Mouse (Mus musculus): Measurements from ENCODE around the gene Ppp1r9a. TPM values are rescaled to one million over a fixed set of nuclear protein-coding genes. Genes with fewer than 3 reads are reported as not detected.

Gene Ppp1r9a
- polyA plus RNA-seq, 1 experiment, result 63.9 TPM

- Histone ChIP-seq H3K4me3 (ENCODE audit: insufficient read depth, low read length) (no peak overlapping the region), H3K4me1 (ENCODE audit: control insufficient read depth, insufficient read depth, low read length) (no peaks in the 10 kb centered on the region; the same call in 1 of the 2 replicates), H3K27ac (ENCODE audit: insufficient read depth, low read length) (no peak overlapping the region)
- TF ChIP-seq POLR2A (IDR thresholded peaks at IDR 0.05; ENCODE audit: extremely low read depth, insufficient read depth, low read length), result no peak
- TF ChIP-seq CTCF (IDR thresholded peaks at IDR 0.05; ENCODE audit: extremely low read depth, insufficient read depth, low read length), result no peak
Observed at GRCm38 (mm10) chr6:5099842-5100241, 197.1 kb downstream of the Ppp1r9a start.

GRCm38 (mm10) chr6:5100347-5100746 is 197.6 kb downstream of the Ppp1r9a start:
- Histone ChIP-seq H3K27ac (ENCODE audit: insufficient read depth, low read length) (no peak overlapping the region), H3K4me1 (ENCODE audit: control insufficient read depth, insufficient read depth, low read length) (no peaks in the 10 kb centered on the region; the same call in 1 of the 2 replicates), H3K4me3 (ENCODE audit: insufficient read depth, low read length) (no peak overlapping the region)
- TF ChIP-seq POLR2A (IDR thresholded peaks at IDR 0.05; ENCODE audit: extremely low read depth, insufficient read depth, low read length) (no peak), CTCF (IDR thresholded peaks at IDR 0.05; ENCODE audit: extremely low read depth, insufficient read depth, low read length) (no peak)

- TF ChIP-seq CTCF (IDR thresholded peaks at IDR 0.05; ENCODE audit: extremely low read depth, insufficient read depth, low read length) (no peak), POLR2A (IDR thresholded peaks at IDR 0.05; ENCODE audit: extremely low read depth, insufficient read depth, low read length) (no peak)
- no peaks in the 10 kb centered on the region; the same call in 1 of the 2 replicates for H3K4me1 ChIP-seq (ENCODE audit: control insufficient read depth, insufficient read depth, low read length)
- no peak overlapping the region for H3K27ac ChIP-seq (ENCODE audit: insufficient read depth, low read length)
- H3K4me3 ChIP-seq (ENCODE audit: insufficient read depth, low read length), result no peak overlapping the region
Observed at GRCm38 (mm10) chr6:5102741-5103140, 200.0 kb downstream of the Ppp1r9a start.

- no peak overlapping the region for H3K4me3 ChIP-seq (ENCODE audit: insufficient read depth, low read length)
- H3K27ac ChIP-seq (ENCODE audit: insufficient read depth, low read length), result no peak overlapping the region
- TF ChIP-seq CTCF (IDR thresholded peaks at IDR 0.05; ENCODE audit: extremely low read depth, insufficient read depth, low read length) (no peak), POLR2A (IDR thresholded peaks at IDR 0.05; ENCODE audit: extremely low read depth, insufficient read depth, low read length) (no peak)
- H3K4me1 ChIP-seq (ENCODE audit: control insufficient read depth, insufficient read depth, low read length), result no peaks in the 10 kb centered on the region; the same call in 1 of the 2 replicates
Observed at GRCm38 (mm10) chr6:5103769-5104168, 201.1 kb downstream of the Ppp1r9a start.

- Histone ChIP-seq H3K4me3 (ENCODE audit: insufficient read depth, low read length) (no peak overlapping the region), H3K4me1 (ENCODE audit: control insufficient read depth, insufficient read depth, low read length) (no peaks in the 10 kb centered on the region; the same call in 1 of the 2 replicates), H3K27ac (ENCODE audit: insufficient read depth, low read length) (no peak overlapping the region)
- TF ChIP-seq CTCF (IDR thresholded peaks at IDR 0.05; ENCODE audit: extremely low read depth, insufficient read depth, low read length), result no peak
- TF ChIP-seq POLR2A (IDR thresholded peaks at IDR 0.05; ENCODE audit: extremely low read depth, insufficient read depth, low read length), result no peak
Observed at GRCm38 (mm10) chr6:5104238-5104637, 201.5 kb downstream of the Ppp1r9a start.

GRCm38 (mm10) chr6:5108494-5108893 is 205.8 kb downstream of the Ppp1r9a start:
- Histone ChIP-seq H3K27ac (ENCODE audit: insufficient read depth, low read length) (no peak overlapping the region), H3K4me3 (ENCODE audit: insufficient read depth, low read length) (no peak overlapping the region), H3K4me1 (ENCODE audit: control insufficient read depth, insufficient read depth, low read length) (no peaks in the 10 kb centered on the region; the same call in 1 of the 2 replicates)
- TF ChIP-seq CTCF (IDR thresholded peaks at IDR 0.05; ENCODE audit: extremely low read depth, insufficient read depth, low read length), result no peak
- no peak for TF ChIP-seq POLR2A (IDR thresholded peaks at IDR 0.05; ENCODE audit: extremely low read depth, insufficient read depth, low read length)

- Histone ChIP-seq H3K4me3 (ENCODE audit: insufficient read depth, low read length) (0 out of 2 replicates have a peak overlapping the region, but pooled peaks have one; percentile 0), H3K27ac (ENCODE audit: insufficient read depth, low read length) (no peak overlapping the region), H3K4me1 (ENCODE audit: control insufficient read depth, insufficient read depth, low read length) (no peaks in the 10 kb centered on the region; the same call in 1 of the 2 replicates)
- TF ChIP-seq CTCF (IDR thresholded peaks at IDR 0.05; ENCODE audit: extremely low read depth, insufficient read depth, low read length) (peak; percentile 99), POLR2A (IDR thresholded peaks at IDR 0.05; ENCODE audit: extremely low read depth, insufficient read depth, low read length) (peak; percentile 59; the same call in 1 of the 2 replicates)
Observed at GRCm38 (mm10) chr6:5109925-5110714, 207.4 kb downstream of the Ppp1r9a start.

- H3K4me1 ChIP-seq (ENCODE audit: control insufficient read depth, insufficient read depth, low read length), result no peaks in the 10 kb centered on the region; the same call in 1 of the 2 replicates
- no peak overlapping the region for H3K4me3 ChIP-seq (ENCODE audit: insufficient read depth, low read length)
- TF ChIP-seq CTCF (IDR thresholded peaks at IDR 0.05; ENCODE audit: extremely low read depth, insufficient read depth, low read length), result no peak
- no peak for TF ChIP-seq POLR2A (IDR thresholded peaks at IDR 0.05; ENCODE audit: extremely low read depth, insufficient read depth, low read length)
- H3K27ac ChIP-seq (ENCODE audit: insufficient read depth, low read length), result no peak overlapping the region
Observed at GRCm38 (mm10) chr6:5110715-5111048, 208.0 kb downstream of the Ppp1r9a start.

- no peak overlapping the region for H3K27ac ChIP-seq (ENCODE audit: insufficient read depth, low read length)
- no peaks in the 10 kb centered on the region for H3K4me1 ChIP-seq (ENCODE audit: control insufficient read depth, insufficient read depth, low read length)
- TF ChIP-seq POLR2A (IDR thresholded peaks at IDR 0.05; ENCODE audit: extremely low read depth, insufficient read depth, low read length) (no peak), CTCF (IDR thresholded peaks at IDR 0.05; ENCODE audit: extremely low read depth, insufficient read depth, low read length) (no peak)
- H3K4me3 ChIP-seq (ENCODE audit: insufficient read depth, low read length), result no peak overlapping the region
Observed at GRCm38 (mm10) chr6:5113103-5113502, 210.4 kb downstream of the Ppp1r9a start.

GRCm38 (mm10) chr6:5113734-5114133 is 211.0 kb downstream of the Ppp1r9a start:
- H3K4me1 ChIP-seq (ENCODE audit: control insufficient read depth, insufficient read depth, low read length), result no peaks in the 10 kb centered on the region
- TF ChIP-seq CTCF (IDR thresholded peaks at IDR 0.05; ENCODE audit: extremely low read depth, insufficient read depth, low read length) (no peak), POLR2A (IDR thresholded peaks at IDR 0.05; ENCODE audit: extremely low read depth, insufficient read depth, low read length) (no peak)
- no peak overlapping the region for H3K27ac ChIP-seq (ENCODE audit: insufficient read depth, low read length)
- H3K4me3 ChIP-seq (ENCODE audit: insufficient read depth, low read length), result no peak overlapping the region

Data from cortical plate, adult 2 months (tissue).